Mouse (Mus musculus) G1E (cell line): Measurements from ENCODE around the gene Cpeb1. TPM values are rescaled to one million over a fixed set of nuclear protein-coding genes. Genes with fewer than 3 reads are reported as not detected.

ENCODE experiments used
- ATAC-seq: 2 replicates; pipeline ENCODE4 v1.8.0; 2016; ENCODE audit warnings: mild to moderate bottlenecking; ENCODE audit not compliant: insufficient number of reproducible peaks, poor library complexity, low FRiP score, severe bottlenecking; ENCODE audit errors: extremely low read depth
- DNase-seq: peaks from one replicate; pipeline ENCODE4 v3.0.0; 2012; ENCODE audit warnings: low spot score
- H3K27me3 ChIP-seq: 2 replicates; pipeline ENCODE4 v1.6.1; 2012; ENCODE audit warnings: mild to moderate bottlenecking, low read length, inconsistent platforms; ENCODE audit not compliant: insufficient read depth
- H3K36me3 ChIP-seq: replicated peaks from 2 replicates; pipeline ENCODE3; 2012; ENCODE audit warnings: mild to moderate bottlenecking, inconsistent platforms
- H3K4me1 ChIP-seq: 2 replicates; pipeline ENCODE4 v1.6.1; 2012; ENCODE audit warnings: low read depth, low read length, inconsistent platforms, mixed read lengths; ENCODE audit not compliant: insufficient read depth
- H3K4me3 ChIP-seq: 2 replicates; pipeline ENCODE4 v1.5.1; 2012; ENCODE audit warnings: low read depth, mild to moderate bottlenecking, inconsistent platforms, low read length, moderate library complexity, mixed read lengths
- H3K9me3 ChIP-seq: replicated peaks from 2 replicates; pipeline ENCODE4 v1.6.1; 2012; ENCODE audit warnings: inconsistent platforms
- CTCF ChIP-seq: IDR thresholded peaks from 2 replicates; pipeline ENCODE4 v1.5.1; 2012; ENCODE audit warnings: low read depth, low read length, inconsistent platforms, mixed read lengths
- GATA1 ChIP-seq: IDR thresholded peaks from 2 replicates; pipeline ENCODE4 v1.6.1; 2012; ENCODE audit warnings: borderline replicate concordance, low read length, inconsistent platforms, mixed read lengths
- GATA2 ChIP-seq: IDR thresholded peaks from 2 replicates; pipeline ENCODE4 v1.6.1; 2012; ENCODE audit warnings: low read depth, low read length, inconsistent platforms, borderline replicate concordance
- POLR2AphosphoS5 ChIP-seq: IDR thresholded peaks from 2 replicates; pipeline ENCODE4 v1.6.1; 2012; ENCODE audit warnings: low read depth, low read length, inconsistent platforms; ENCODE audit not compliant: insufficient replicate concordance
- TAL1 ChIP-seq: conservative IDR thresholded peaks from 2 replicates; pipeline ENCODE4 v1.6.1; 2012; ENCODE audit warnings: low read depth, low read length, inconsistent platforms, mixed read lengths
- polyA plus RNA-seq: library from polyadenylated mRNA; stranded (reverse); fragments of >175 nt; gene quantifications from 2 replicates; pipeline ENCODE4 v1.2.3, GENCODE M21; 2012
- total RNA-seq, 2 experiments: library from RNA; stranded (forward) in 1 of 2; stranded (reverse) in 1 of 2; fragments of 200-1000 nt in 1 of 2; fragments of >200 nt in 1 of 2; fragmentation: Nextera tagmentation in 1 of 2; gene quantifications; 2 replicates each; pipeline ENCODE4 v1.2.3; 2014 to 2017

Gene Cpeb1
- total and polyA plus RNA-seq, 3 experiments = 0.22 TPM; not detected in 2

DNA sequence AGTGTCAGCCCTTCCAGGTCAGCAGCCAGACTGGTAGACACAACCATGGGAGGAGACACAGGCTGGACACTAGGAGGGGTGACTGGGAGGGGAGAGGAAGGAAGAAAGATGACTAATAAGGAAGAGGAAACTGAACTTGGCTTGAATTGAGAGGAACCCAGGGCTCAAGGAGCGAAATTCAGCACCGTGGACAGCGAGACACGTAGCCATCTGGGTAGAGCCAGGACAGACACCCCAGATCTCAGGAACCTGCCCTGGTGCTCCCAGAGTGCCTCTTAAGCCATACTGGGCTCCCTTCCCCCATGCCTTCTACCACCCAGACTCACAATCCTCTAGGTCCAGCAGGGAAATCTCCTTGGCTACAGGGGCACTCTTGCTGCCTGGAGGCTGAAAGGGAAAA, 8.9 kb upstream of the Cpeb1 start:
- TF ChIP-seq TAL1 = no peak
- TF ChIP-seq GATA1 = no peak
- no peak for TF ChIP-seq CTCF
- TF ChIP-seq POLR2AphosphoS5 = no peak
- no peak for TF ChIP-seq GATA2
- Histone ChIP-seq H3K27me3 (no peaks in the 10 kb centered on the region; the same call in none of the 2 replicates), H3K4me3 (no peak overlapping the region), H3K4me1 (no peaks in the 10 kb centered on the region; the same call in 1 of the 2 replicates), H3K36me3 (no peaks in the 10 kb centered on the region), H3K9me3 (no peaks in the 10 kb centered on the region)
- ATAC-seq = no peak
- peak; percentile 46 for DNase-seq

DNA sequence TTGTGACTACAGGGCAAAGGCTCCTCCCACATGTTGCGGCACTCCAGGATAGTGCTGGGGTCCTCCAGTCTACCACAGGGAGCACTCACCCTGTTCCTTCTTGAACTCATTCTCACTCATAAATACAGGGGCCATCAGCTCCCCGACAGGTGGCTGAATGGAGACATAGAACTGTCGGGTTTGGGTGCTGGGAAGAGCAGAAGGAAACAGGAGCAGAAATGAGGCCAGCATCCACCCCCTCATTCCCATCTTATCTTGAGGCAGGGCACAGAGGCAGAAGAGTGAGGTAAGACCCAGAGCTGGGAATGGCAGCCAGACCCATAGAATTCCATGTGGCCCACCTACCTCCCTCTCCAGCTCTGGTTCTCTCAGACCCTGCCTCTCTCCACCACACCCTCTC, 7.5 kb upstream of the Cpeb1 start:
- TF ChIP-seq GATA1 (no peak), TAL1 (no peak), GATA2 (no peak), POLR2AphosphoS5 (no peak), CTCF (no peak)
- H3K36me3 ChIP-seq = no peaks in the 10 kb centered on the region
- DNase-seq (no peak), ATAC-seq (no peak)
- H3K4me3 ChIP-seq = no peak overlapping the region
- H3K4me1 ChIP-seq = no peaks in the 10 kb centered on the region; the same call in 1 of the 2 replicates
- H3K9me3 ChIP-seq = no peaks in the 10 kb centered on the region
- no peaks in the 10 kb centered on the region; the same call in none of the 2 replicates for H3K27me3 ChIP-seq

DNA sequence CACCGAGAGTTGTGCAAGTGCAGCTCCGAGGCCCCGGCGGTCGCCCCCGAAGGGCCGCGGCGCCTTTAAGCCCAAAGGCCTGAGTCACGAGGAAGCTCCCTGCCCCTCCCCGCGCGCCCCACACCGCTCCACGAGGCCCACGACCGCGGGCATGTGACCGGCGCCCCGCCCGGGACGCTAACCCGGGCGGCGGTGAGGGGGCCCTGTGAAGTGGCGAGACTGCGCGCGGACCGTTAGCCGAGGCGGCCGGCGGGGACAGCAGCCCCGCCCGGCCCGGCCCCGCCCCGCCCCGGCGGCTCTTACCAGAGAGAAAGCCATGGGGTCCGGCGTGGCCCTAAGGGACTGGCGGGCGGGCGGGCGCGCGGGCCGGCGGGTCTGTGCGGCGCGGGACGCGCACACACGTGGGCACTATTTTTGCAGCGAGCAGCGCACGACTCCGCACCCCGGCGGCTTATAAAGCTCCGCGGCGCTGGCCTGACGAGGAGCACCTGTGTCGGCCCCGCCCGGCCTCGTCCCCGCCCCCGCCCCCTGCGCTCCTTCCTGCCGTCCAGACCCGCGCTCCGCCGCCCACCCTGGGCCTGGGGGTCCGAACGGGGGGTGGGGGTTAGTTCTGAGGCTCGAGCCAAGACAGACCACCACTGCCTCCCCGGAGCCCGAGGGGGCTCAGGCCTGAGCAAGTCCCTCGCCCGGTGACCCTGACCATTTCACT, 780 bp downstream of the Cpeb1 start:
- ATAC-seq (no peak), DNase-seq (no peak)
- Histone ChIP-seq H3K36me3 (no peaks in the 10 kb centered on the region), H3K4me3 (no peak overlapping the region), H3K9me3 (peaks cover 22% of the 10 kb centered on the region), H3K4me1 (no peaks in the 10 kb centered on the region), H3K27me3 (peaks cover 6% of the 10 kb centered on the region)
- TF ChIP-seq TAL1 (no peak), POLR2AphosphoS5 (no peak), GATA2 (no peak), CTCF (no peak), GATA1 (no peak)

DNA sequence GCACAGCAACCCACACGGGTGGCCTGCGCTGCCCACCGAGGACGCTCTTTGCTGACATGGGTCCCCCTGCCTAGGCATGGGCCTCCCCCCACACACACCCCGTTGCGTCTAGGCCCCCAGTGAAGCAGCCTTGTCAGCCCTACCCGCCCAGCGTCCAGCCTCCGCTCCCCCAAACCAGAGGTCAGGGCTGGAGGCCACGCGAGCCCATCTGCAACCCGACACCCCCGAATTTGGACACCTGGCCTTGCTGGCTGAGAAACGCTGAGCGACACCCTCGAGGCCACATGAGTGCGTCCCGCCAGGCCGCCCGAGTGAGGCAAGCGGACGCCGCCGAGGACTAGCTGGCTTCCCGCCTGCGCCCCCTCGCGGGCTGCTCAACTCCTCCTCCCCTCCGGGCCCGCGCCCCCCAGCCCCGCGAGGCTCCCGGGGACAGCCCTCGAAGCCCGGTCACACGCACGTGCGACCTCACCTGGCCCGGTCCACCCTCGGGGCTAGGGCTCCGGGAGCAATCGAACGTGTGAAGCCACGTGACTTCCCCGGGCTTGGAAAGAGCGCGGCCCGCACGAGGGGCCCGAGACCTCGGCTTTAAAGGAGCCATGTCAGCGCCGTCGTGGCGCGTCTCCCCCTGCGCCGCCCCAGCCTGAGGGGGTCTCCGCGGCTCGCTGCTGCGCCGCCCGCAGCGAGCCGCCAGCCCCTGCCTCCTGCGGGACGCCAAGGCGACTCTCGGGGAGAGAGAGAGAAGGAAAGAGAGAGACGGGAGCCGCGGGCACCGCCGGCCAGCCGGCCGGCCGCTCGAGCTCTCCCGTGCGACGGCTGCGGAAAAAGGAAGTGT, 1.6 kb downstream of the Cpeb1 start:
- Histone ChIP-seq H3K36me3 (no peaks in the 10 kb centered on the region), H3K4me1 (no peaks in the 10 kb centered on the region), H3K27me3 (peaks cover 6% of the 10 kb centered on the region), H3K4me3 (no peak overlapping the region; the same call in 1 of the 2 replicates), H3K9me3 (peaks cover 22% of the 10 kb centered on the region)
- TF ChIP-seq GATA1 = no peak
- TF ChIP-seq TAL1 = no peak
- TF ChIP-seq CTCF = no peak
- no peak for TF ChIP-seq GATA2
- TF ChIP-seq POLR2AphosphoS5 = no peak
- ATAC-seq (no peak), DNase-seq (no peak)

DNA sequence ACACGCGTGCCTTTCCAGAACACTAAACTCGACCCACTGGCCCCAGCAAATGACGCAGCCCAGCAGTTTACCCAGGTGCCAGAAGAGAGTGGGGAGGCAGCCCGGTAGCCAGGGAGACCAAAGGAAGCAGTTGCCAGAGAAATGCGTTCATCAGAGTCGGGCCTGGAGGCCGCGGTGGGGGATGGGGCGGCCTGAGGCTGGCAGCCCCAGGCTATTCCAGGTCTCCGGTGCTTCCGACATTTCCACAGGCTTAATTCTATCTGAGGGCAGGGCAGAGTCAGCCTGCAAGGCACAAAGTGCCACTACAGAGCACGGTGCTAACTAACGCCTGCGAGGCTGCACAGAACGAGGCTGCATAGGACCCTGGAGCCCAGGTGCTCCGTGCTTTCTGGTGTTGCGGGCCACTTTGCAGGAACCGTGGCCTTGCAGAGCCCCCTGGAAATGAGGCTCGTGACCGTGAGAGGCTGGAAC, 2.3 kb downstream of the Cpeb1 start:
- DNase-seq = no peak
- Histone ChIP-seq H3K4me3 (no peak overlapping the region), H3K4me1 (no peaks in the 10 kb centered on the region), H3K9me3 (peaks cover 22% of the 10 kb centered on the region), H3K27me3 (peaks cover 6% of the 10 kb centered on the region), H3K36me3 (no peaks in the 10 kb centered on the region)
- TF ChIP-seq CTCF (no peak), GATA1 (no peak), POLR2AphosphoS5 (no peak), GATA2 (no peak), TAL1 (no peak)
- no peak for ATAC-seq

DNA sequence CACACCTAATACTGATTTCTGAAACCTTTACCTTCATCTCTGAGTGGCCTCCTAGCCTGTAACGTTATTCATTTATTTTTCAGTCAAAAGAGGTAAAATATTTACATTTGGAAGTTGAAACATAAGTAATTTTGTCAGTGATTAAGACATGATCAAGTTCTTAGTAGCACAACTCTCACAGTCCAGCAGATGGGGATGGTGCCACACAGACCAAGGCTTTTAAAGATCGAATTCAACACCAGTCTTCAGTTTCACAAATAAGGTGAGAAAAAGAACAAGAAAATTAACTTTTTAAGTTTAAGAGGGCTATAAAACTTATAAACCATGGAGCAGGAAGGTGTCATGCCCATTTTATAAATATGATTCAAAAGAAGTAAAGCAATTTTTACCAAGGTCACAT, 56.3 kb downstream of the Cpeb1 start:
- Histone ChIP-seq H3K4me3 (no peak overlapping the region), H3K9me3 (no peaks in the 10 kb centered on the region), H3K27me3 (0 out of 2 replicates have a peak, but pooled peaks cover 2% of the 10 kb centered on the region), H3K4me1 (no peaks in the 10 kb centered on the region), H3K36me3 (no peaks in the 10 kb centered on the region)
- TF ChIP-seq TAL1 = no peak
- TF ChIP-seq POLR2AphosphoS5 = no peak
- TF ChIP-seq CTCF = no peak
- no peak for TF ChIP-seq GATA2
- TF ChIP-seq GATA1 = no peak
- DNase-seq = no peak
- no peak for ATAC-seq
